Mouse (Mus musculus): ENCODE results near the gene 1600015I10Rik.
"Not testable (repeated sequence)": the region's sequence is repeated elsewhere in the genome, so short reads cannot be mapped to it uniquely, and the experiment has no call there.

- TF ChIP-seq POLR2A (IDR thresholded peaks at IDR 0.05; ENCODE audit: borderline replicate concordance, insufficient read depth, low read length); CTCF (IDR thresholded peaks at IDR 0.05; ENCODE audit: borderline replicate concordance, insufficient read depth, low read depth, low read length): not testable (repeated sequence)
Measured at GRCm38 (mm10) chr6:48901316-48901715, 28.4 kb upstream of the 1600015I10Rik start.
